Mouse (Mus musculus) cortical plate, adult 2 months (tissue): ENCODE data around the gene Sec24c.

Experiments
- CTCF ChIP-seq: fragments of 200-500 bp; IDR thresholded peaks from 2 replicates; pipeline ENCODE4 v1.5.1; 2011; ENCODE audit warnings: mild to moderate bottlenecking, control low read depth, low read length; ENCODE audit not compliant: insufficient read depth; ENCODE audit errors: extremely low read depth
- POLR2A ChIP-seq: fragments of 200-500 bp; IDR thresholded peaks from 2 replicates; pipeline ENCODE4 v1.6.1; 2011; ENCODE audit warnings: mild to moderate bottlenecking, low read length, control low read depth; ENCODE audit not compliant: insufficient read depth; ENCODE audit errors: extremely low read depth

GRCm38 (mm10) chr14:20723006-20723405, 48.9 kb downstream of the Sec24c start:
- TF ChIP-seq POLR2A (no peak), CTCF (no peak)
